Mouse (Mus musculus) WW6 (cell line): Measurements from ENCODE around the gene Taf1b.
"Not testable (repeated sequence)": the region's sequence is repeated elsewhere in the genome, so short reads cannot be mapped to it uniquely, and the experiment has no call there.

ENCODE experiments used
- DNase-seq: peaks from one replicate; pipeline ENCODE4 v3.0.0-alpha.2; 2013; ENCODE audit warnings: low read depth, low spot score

The Taf1b gene

DNA sequence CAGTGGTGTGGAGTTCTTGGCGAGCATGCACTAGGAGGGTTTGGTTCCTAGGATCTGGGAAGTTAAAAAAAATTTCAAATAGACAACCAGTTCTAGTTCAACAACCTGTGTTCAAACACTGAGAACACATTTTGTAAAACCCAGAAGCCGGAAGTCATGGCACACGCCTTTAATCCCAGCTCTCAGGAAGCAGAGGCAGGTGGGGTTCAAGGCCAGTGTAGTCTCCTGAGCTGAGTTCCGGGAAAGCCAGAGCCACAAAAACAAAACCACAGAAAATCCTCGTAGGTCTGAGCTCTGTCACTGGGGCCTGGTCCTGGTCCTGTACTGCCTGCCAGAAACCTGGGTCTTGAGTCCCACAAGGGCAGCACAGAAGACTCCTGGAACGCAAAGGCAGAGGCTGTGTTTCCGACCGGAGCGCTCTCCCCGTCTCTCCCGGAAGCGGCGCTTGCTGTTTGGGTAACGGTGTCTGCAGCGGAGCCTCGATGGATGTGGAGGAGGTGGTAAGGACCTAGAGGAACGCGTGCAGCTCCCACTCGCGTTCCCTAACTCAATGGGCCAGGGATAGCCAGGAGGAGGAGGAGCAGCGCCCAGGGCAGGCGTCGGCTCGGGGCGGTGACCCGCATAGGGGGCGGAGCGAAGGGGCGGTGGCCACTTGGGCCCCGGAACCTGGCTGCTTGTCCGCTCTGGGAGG is at the start of gene Taf1b:
Gene Taf1b (plus strand): TSS at position 210 of the 691 bp plus-strand sequence.
- peak; percentile 61 for DNase-seq

- DNase-seq: no peak
These were observed 37.8 kb upstream of the Taf1b start for GRCm38 (mm10) chr12:24460406-24460805.

- not testable (repeated sequence) for DNase-seq
These were observed 36.0 kb upstream of the Taf1b start for GRCm38 (mm10) chr12:24462121-24462520.

GRCm38 (mm10) chr12:24463490-24463889 is 34.7 kb upstream of the Taf1b start:
- DNase-seq: not testable (repeated sequence)

GRCm38 (mm10) chr12:24468966-24469365 is 29.2 kb upstream of the Taf1b start:
- no peak for DNase-seq

- DNase-seq: peak; percentile 16
These were observed 27.2 kb upstream of the Taf1b start for GRCm38 (mm10) chr12:24470943-24471342.

- no peak for DNase-seq
These were observed 24.9 kb upstream of the Taf1b start for GRCm38 (mm10) chr12:24473221-24473620.

DNA sequence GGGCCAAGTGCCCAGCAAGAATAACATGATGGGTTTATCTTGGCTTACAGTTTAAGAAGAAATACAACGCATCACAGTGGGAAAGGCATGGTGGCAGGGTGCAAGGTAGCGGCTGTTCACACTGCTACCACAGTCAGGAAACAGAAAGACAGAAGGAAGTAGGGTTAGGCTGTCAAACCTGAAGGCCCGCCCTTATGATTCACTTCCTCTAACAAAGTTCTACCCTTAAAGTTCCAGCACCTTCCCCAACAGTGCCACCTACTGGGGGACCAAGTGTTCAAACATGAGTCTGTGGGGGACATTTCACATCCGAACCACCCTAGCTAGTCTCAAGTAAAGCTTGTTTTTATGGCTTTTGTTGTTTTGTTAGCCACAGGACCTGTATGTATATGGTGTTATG is 13.2 kb upstream of the Taf1b start:
- DNase-seq: no peak

DNA sequence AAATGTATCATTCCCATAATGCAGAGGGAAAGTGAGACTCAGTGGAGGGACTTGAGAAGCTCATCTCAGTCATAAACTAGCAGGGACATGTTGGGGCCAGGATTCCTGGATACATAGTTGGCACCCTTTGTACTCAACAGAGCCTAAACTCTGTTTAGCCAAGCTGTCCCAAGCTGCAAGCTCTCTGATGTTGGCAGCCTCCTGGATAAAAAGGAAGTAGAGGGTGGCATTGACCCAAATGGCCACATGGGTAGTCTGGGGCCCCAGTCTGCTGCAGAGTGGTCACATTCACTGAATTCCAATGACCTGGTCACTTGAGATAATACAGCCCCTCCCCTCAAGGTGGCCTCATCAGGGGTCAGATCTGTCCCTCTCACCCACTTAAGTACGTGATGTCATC is 11.3 kb upstream of the Taf1b start:
- DNase-seq: no peak

- DNase-seq: not testable (repeated sequence)
These were observed 5.7 kb upstream of the Taf1b start for GRCm38 (mm10) chr12:24492507-24492906.

- no peak for DNase-seq
These were observed 5.1 kb upstream of the Taf1b start for GRCm38 (mm10) chr12:24493011-24493410.

GRCm38 (mm10) chr12:24493412-24493811 is 4.7 kb upstream of the Taf1b start:
- DNase-seq: no peak

DNA sequence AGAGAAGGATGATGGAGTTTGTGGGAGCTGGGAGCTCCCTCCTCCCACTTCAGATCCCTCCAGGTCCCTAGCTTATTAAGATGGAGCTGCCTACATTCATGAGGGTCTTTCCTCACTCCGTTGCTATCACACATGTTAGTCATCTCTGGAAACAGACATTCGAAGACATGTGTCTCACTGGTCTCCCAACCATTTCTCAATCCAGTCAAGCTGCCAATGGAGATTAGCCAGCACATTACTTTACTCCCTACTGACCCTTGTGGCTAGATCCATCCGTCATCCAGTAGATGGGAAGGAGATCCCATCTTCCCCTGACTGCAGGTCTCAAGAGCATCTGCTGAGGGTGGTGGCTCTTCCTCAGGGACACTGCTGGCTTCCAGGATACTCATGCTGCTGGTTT is 3.4 kb upstream of the Taf1b start:
- DNase-seq: not testable (repeated sequence)

- not testable (repeated sequence) for DNase-seq
These were observed 804 bp downstream of the Taf1b start for GRCm38 (mm10) chr12:24498841-24499485.

GRCm38 (mm10) chr12:24517118-24517517 is 19.0 kb downstream of the Taf1b start:
- no peak for DNase-seq

- DNase-seq: no peak
These were observed 22.9 kb downstream of the Taf1b start for GRCm38 (mm10) chr12:24521076-24521475.

- DNase-seq: not testable (repeated sequence)
These were observed 26.9 kb downstream of the Taf1b start for GRCm38 (mm10) chr12:24525065-24525464.

GRCm38 (mm10) chr12:24536390-24536789 is 38.2 kb downstream of the Taf1b start:
- no peak for DNase-seq

DNA sequence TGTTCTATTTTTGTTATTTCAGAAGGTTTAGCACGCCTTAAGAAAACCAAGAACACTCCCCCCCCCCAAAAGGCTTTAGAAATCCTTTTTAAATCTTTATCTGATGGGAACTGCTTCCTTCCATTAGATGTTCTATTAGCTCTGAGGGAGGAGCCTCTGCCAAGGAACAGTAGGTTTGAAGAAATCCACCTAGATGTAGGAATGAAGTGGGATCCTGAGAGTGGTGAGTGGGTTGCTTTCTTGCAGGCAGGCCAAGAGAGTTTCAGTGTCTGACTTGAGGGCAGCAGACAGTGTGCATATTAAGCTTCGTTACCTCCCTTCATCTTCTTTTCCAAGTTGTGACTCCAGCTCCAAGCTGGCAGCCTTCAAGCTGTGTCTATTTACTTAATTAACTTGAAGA is 39.0 kb downstream of the Taf1b start:
- no peak for DNase-seq

- DNase-seq: no peak
These were observed 39.8 kb downstream of the Taf1b start for GRCm38 (mm10) chr12:24537965-24538364.

DNA sequence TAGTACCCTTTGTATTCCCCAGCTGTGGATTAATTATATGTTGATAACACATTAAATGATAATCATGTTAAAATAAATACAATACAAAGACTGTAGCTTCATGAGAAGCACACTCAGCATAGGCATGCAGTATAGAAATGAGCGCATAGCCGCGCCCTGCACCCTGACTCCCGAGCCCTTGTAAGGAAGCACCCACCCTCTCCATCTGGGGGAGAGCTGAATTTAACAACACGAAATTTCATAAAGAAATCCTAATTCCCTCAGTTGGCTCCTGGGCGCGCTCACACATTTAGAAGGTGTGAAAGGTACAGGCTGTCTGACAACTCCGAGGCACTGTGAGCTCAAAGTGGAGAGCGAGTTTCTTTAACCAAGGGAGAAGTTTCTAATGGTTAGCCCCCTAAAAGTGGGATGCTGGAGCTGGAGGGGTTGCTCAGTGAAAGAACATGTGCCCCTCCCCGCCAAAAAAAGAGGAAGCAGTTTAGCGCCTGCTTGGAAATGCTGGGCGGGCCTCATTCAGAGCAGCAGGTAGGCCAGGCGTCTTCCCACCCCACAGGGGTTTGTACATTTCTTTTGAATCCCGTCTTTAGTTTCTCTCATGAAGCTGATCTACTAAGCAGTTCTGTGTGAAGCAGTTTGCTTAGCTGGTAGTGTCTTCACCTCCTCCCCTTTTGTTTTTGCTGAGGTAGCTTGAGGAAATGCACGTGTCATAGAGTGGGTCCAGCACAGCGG is 43.4 kb downstream of the Taf1b start:
- no peak for DNase-seq

DNA sequence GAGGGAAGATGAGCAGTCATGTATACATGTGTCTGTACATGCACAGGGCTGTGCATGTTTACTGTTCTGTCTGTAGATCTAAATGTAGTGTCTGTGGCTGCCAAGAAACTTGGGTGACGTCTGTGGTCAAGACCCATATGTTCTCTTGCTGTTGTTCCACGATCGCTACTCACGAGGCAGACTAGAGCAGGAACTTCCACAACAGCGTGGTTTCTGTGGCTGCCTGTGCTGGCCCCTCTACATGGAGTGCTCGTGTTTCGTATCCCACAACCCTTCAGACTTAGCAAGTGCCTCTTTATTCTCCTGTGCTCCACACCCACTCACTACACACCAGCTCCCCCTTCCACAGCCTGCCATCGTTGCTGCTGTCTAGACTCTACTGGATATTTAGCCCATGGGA is 49.5 kb downstream of the Taf1b start:
- no peak for DNase-seq

DNA sequence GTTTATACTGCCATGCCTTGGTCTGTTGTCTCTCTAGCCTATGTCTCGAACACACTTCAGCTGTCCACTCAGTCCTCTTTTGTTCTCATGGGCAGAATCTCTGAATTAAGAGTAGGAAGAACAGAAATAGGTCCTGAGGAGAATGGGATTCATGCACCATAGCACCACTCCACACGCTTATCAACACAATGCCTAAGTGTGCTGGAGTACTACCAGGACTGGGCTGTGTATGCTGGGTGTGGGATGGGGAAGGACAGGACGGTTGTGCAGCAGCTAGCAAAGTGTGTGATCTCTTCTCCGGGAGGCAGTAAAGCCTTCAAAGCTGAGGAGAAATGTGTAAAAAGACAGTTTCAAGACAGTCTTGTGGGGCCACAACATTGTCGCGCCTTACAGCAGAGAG is 50.7 kb downstream of the Taf1b start:
- DNase-seq: no peak
